Mouse (Mus musculus) C2C12 (cell line): ENCODE measurements around the gene Zfp92. TPM values are rescaled to one million over a fixed set of nuclear protein-coding genes. Genes with fewer than 3 reads are reported as not detected.

Source experiments
- H3K27me3 ChIP-seq: one replicate; pipeline ENCODE4 v1.6.1; 2011; ENCODE audit not compliant: control insufficient read depth, insufficient read depth, insufficient read length
- H3K36me3 ChIP-seq: one replicate; pipeline ENCODE4 v1.6.1; 2011; ENCODE audit not compliant: control insufficient read depth, insufficient read depth
- H3K4me3 ChIP-seq: one replicate; pipeline ENCODE4 v1.5.1; 2011; ENCODE audit warnings: mild to moderate bottlenecking, control low read depth; ENCODE audit not compliant: poor library complexity, insufficient read depth, severe bottlenecking
- H3K79me2 ChIP-seq: one replicate; pipeline ENCODE4 v1.6.1; 2011; ENCODE audit not compliant: control insufficient read depth, insufficient read depth
- H3K79me3 ChIP-seq: one replicate; pipeline ENCODE4 v1.6.1; 2011; ENCODE audit warnings: low read depth, control low read depth
- H3ac ChIP-seq: one replicate; pipeline ENCODE3; 2011; ENCODE audit warnings: low read depth; ENCODE audit not compliant: control insufficient read depth, insufficient read length
- CEBPB ChIP-seq: IDR thresholded peaks from one replicate; pipeline ENCODE4 v1.6.1; 2011; ENCODE audit warnings: low read depth, mild to moderate bottlenecking, control low read depth, moderate library complexity
- CTCF ChIP-seq: IDR thresholded peaks from one replicate; pipeline ENCODE4 v1.5.1; 2011; ENCODE audit not compliant: control insufficient read depth, insufficient read depth, insufficient read length
- FOSL1 ChIP-seq: IDR thresholded peaks from one replicate; pipeline ENCODE4 v1.8.0; 2011; ENCODE audit warnings: mild to moderate bottlenecking, low read length; ENCODE audit not compliant: poor library complexity, insufficient read depth, severe bottlenecking
- MAX ChIP-seq: IDR thresholded peaks from one replicate; pipeline ENCODE4 v1.6.1; 2011; ENCODE audit warnings: mild to moderate bottlenecking, control low read depth
- MYOD1 ChIP-seq: IDR thresholded peaks from one replicate; pipeline ENCODE4 v1.6.1; 2011; ENCODE audit warnings: low read depth; ENCODE audit not compliant: control insufficient read depth, insufficient read length
- MYOG ChIP-seq: IDR thresholded peaks from one replicate; pipeline ENCODE4 v1.6.1; 2011; ENCODE audit not compliant: control insufficient read depth, insufficient read length; ENCODE audit errors: extremely low read depth
- USF1 ChIP-seq: IDR thresholded peaks from one replicate; pipeline ENCODE4 v1.6.1; 2011; ENCODE audit warnings: low read depth, mild to moderate bottlenecking, control low read depth, moderate library complexity
- long read RNA-seq, 2 experiments: library from polyadenylated mRNA; unstranded; transcript quantifications; one replicate each; pipeline ENCODE4 v2.0.0; 2019 to 2020
- polyA plus RNA-seq: library from polyadenylated mRNA; unstranded; fragments of >200 nt; fragmentation: generic; extraction: Trizol; gene quantifications from one replicate; pipeline ENCODE4 v1.2.1, GENCODE M21; 2012; ENCODE audit warnings: missing spikeins

The Zfp92 gene
- polyA plus RNA-seq: 0.02 TPM
- long read RNA-seq, experiment 1: 0 reads
- long read RNA-seq, experiment 2: 0 reads

GRCm38 (mm10) chrX:73410880-73411517 is at the start of gene Zfp92:
TSS of gene Zfp92 (plus strand) at chrX:73411096.
- Histone ChIP-seq H3K79me2 (no peaks in the 10 kb centered on the region), H3K79me3 (no peaks in the 10 kb centered on the region), H3K36me3 (no peaks in the 10 kb centered on the region), H3ac (no peak within 1 kb of the TSS), H3K27me3 (peaks cover 5% of the 10 kb centered on the region), H3K4me3 (no peak within 1 kb of the TSS)
- TF ChIP-seq MYOG: no peak
- no peak for TF ChIP-seq MYOD1
- no peak for TF ChIP-seq FOSL1
- no peak for TF ChIP-seq CEBPB
- no peak for TF ChIP-seq USF1
- TF ChIP-seq CTCF: no peak
- TF ChIP-seq MAX: no peak

DNA sequence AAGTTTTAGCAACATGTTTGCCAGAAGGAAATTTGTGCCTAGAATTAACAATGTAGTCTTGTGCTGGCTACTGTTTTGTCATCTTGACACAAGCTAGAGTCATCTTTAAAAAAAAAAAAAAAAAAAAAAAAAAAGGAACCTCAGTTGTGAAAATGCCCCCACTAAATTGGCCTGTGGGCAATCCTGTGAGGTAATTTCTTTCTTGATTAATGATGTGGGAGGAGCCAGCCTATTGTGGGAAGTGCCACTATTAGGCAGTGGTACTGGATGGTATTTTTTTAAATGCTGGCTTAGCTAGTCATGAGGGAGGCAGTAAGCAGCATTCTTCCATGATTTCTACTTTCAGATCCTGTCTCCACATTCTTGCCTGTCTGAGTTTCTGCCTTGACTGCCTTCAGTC is 47.6 kb upstream of the Zfp92 start:
- Histone ChIP-seq H3ac (no peak overlapping the region), H3K4me3 (no peak overlapping the region), H3K27me3 (no peaks in the 10 kb centered on the region), H3K36me3 (no peaks in the 10 kb centered on the region), H3K79me3 (no peaks in the 10 kb centered on the region), H3K79me2 (no peaks in the 10 kb centered on the region)
- TF ChIP-seq USF1 (no peak), FOSL1 (no peak), CTCF (no peak), MYOG (no peak), MYOD1 (no peak), CEBPB (no peak), MAX (no peak)

DNA sequence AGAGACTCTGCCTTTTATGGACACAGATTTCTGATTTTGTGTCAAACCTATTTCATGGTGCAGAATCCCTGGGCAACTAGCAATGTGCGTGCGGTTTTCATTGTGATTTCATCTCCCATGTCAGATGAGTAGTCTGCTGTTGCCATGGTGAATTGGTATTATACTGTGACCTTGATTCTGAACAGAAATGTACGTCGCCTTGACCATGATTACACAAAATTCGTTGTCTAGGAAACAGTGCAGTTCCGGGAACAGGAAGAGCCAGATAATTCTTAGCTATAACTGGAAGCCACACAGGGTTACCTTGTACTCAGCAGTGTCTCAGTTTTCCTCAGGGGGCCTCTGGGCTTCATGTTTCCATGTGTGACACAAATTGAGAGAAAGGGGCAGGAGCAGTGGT is 26.5 kb upstream of the Zfp92 start:
- Histone ChIP-seq H3K4me3 (no peak overlapping the region), H3K79me3 (no peaks in the 10 kb centered on the region), H3ac (no peak overlapping the region), H3K79me2 (no peaks in the 10 kb centered on the region), H3K36me3 (no peaks in the 10 kb centered on the region), H3K27me3 (no peaks in the 10 kb centered on the region)
- TF ChIP-seq MAX (no peak), CTCF (no peak), FOSL1 (no peak), MYOD1 (no peak), MYOG (no peak), USF1 (no peak), CEBPB (no peak)

DNA sequence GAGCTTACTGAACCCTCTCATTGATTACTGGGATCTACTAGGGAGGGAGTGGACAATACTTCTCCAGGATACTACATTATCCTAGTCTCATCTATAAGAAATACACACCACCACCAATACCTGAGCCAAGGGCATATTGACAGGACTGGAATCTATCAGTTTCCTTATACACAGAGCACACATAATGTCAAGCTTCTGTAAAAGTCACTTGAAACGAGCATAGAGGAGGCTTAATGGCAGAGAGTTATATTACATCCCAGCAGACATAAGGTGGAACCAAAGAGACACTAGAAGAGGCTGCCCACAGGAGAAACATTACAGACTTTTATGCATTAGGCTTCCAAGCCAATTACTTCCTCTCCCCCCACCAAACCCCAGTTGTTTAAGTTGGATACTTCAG is 26.0 kb upstream of the Zfp92 start:
- Histone ChIP-seq H3K36me3 (no peaks in the 10 kb centered on the region), H3K79me3 (no peaks in the 10 kb centered on the region), H3K4me3 (no peak overlapping the region), H3ac (no peak overlapping the region), H3K27me3 (no peaks in the 10 kb centered on the region), H3K79me2 (no peaks in the 10 kb centered on the region)
- TF ChIP-seq MYOD1 (no peak), FOSL1 (no peak), MAX (no peak), MYOG (no peak), CEBPB (no peak), CTCF (no peak), USF1 (no peak)

- Histone ChIP-seq H3K79me2 (no peaks in the 10 kb centered on the region), H3K27me3 (peaks cover 11% of the 10 kb centered on the region), H3K36me3 (no peaks in the 10 kb centered on the region), H3ac (no peak overlapping the region), H3K4me3 (no peak overlapping the region), H3K79me3 (no peaks in the 10 kb centered on the region)
- TF ChIP-seq MYOD1: no peak
- TF ChIP-seq CEBPB: no peak
- TF ChIP-seq FOSL1: no peak
- TF ChIP-seq USF1: no peak
- TF ChIP-seq CTCF: no peak
- TF ChIP-seq MAX: no peak
- TF ChIP-seq MYOG: no peak
Measured at GRCm38 (mm10) chrX:73391481-73391880, 19.4 kb upstream of the Zfp92 start.
